Mouse (Mus musculus) neural tube, embryonic 11.5 days (tissue): ENCODE data around the gene Dok1. TPM values are rescaled to one million over a fixed set of nuclear protein-coding genes. Genes with fewer than 3 reads are reported as not detected.

ENCODE experiments used
- ATAC-seq: fragments of 200-750 bp; cut with Nextera tagmentation; 2 replicates; pipeline ENCODE4 v1.8.0; 2017; ENCODE audit warnings: moderate number of reproducible peaks, mild to moderate bottlenecking, moderate TSS enrichment, moderate library complexity; ENCODE audit not compliant: insufficient read depth, low FRiP score, low TSS enrichment
- DNase-seq: peaks from one replicate; pipeline ENCODE4 v3.0.0-alpha.2; 2015; ENCODE audit warnings: low spot score
- H3K27ac ChIP-seq: fragments of 300-500 bp; sonication (generic); 2 replicates; pipeline ENCODE4 v1.5.1; 2014; ENCODE audit warnings: low read depth, mild to moderate bottlenecking, low read length
- H3K27me3 ChIP-seq: fragments of 300-500 bp; sonication (generic); 2 replicates; pipeline ENCODE4 v1.6.1; 2014; ENCODE audit warnings: mild to moderate bottlenecking, low read length, mixed read lengths; ENCODE audit not compliant: control insufficient read depth, insufficient read depth
- H3K36me3 ChIP-seq: fragments of 300-500 bp; sonication (generic); 2 replicates; pipeline ENCODE4 v1.6.1; 2014; ENCODE audit warnings: mild to moderate bottlenecking, low read length, moderate library complexity, mixed read lengths; ENCODE audit not compliant: control insufficient read depth, insufficient read depth
- H3K4me1 ChIP-seq: fragments of 300-500 bp; sonication (generic); 2 replicates; pipeline ENCODE4 v1.6.1; 2014; ENCODE audit warnings: low read length, mixed read lengths; ENCODE audit not compliant: control insufficient read depth, insufficient read depth
- H3K4me2 ChIP-seq: fragments of 300-500 bp; sonication (generic); 2 replicates; pipeline ENCODE4 v1.6.1; 2014; ENCODE audit warnings: low read depth, mild to moderate bottlenecking, moderate library complexity
- H3K4me3 ChIP-seq: fragments of 300-500 bp; sonication (generic); 2 replicates; pipeline ENCODE4 v1.5.1; 2014; ENCODE audit warnings: low read depth, low read length
- H3K9ac ChIP-seq: fragments of 300-500 bp; sonication (generic); 2 replicates; pipeline ENCODE4 v1.6.1; 2014; ENCODE audit warnings: mild to moderate bottlenecking, low read length
- H3K9me3 ChIP-seq: fragments of 300-500 bp; sonication (generic); 2 replicates; pipeline ENCODE4 v1.6.1; 2016; ENCODE audit warnings: low read length; ENCODE audit not compliant: control insufficient read depth
- WGBS: fragments of 180-500 bp; shearing (Covaris S2); extraction: QIAGEN DNeasy Blood & Tissue Kit; methylation state at CpG from one replicate; pipeline ENCODE4 v1.1.7; 2014; 5-methylcytosine and 5-hydroxymethylcytosine counted together
- polyA plus RNA-seq: library from polyadenylated mRNA; unstranded; fragments of >200 nt; fragmentation: Nextera tagmentation; extraction: Ambion mirVana; gene quantifications from 2 replicates; pipeline ENCODE4 v1.2.1, GENCODE M21; 2014

Dok1 gene
- 5.6 and 7.1 TPM in 2 replicates for polyA plus RNA-seq

DNA sequence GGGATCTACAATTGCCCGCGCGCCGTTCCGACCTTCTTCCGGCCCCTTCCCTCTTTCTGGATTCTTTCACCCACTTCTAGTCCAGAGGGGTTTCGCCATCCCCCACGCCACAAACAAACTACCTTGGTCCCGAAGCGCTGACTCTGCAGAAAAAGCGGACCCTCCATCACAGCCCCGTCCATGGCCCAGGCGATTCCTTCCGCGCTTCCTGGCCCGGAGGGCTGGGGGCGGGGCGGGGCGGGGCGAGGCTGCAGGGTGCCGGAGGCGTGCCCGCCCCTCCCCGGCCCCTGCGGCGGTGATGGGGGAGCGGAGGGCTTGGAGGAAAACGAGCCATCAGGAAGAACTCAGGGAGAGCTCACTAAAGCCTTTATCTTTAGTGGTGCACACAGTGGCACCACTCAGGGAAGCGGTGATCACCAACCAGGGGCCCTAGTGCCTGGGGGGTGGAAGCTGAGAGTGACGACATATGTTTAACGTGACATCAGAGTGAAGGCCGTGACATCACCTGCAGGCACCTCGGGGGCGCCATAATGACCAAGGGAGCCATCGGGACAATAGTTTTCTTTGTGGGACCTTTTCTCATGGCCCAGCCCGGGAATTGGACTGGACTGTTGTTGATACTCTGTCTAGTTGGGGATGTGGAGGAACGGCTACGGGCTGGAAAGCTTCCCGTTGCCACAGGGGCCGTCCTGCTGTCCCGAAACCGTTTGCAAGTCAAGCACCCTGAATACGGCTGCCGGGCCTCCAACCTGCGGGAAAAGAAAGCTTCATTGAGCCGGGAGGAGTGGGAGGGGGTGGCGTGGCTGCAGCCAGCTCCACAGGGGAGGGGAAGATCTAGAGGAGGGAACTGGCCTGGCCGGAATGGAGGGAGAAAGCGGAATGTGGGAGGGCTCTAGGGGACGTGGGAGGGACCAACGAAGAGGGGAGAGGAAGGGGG, at the start of gene Dok1, which contains the start of gene Loxl3:
Gene Dok1 (minus strand): TSS at position 223 of the 937 bp plus-strand sequence.
Gene Loxl3 (plus strand): TSS at position 925 of the 937 bp plus-strand sequence.
- Histone ChIP-seq H3K4me3 (peak within 1 kb of the TSS; percentile 46), H3K36me3 (no peaks in the 10 kb centered on the region), H3K9me3 (no peaks in the 10 kb centered on the region), H3K27me3 (peaks cover 18% of the 10 kb centered on the region), H3K4me1 (peaks cover 7% of the 10 kb centered on the region; the same call in 1 of the 2 replicates), H3K9ac (peak within 1 kb of the TSS; percentile 47), H3K27ac (peak within 1 kb of the TSS; percentile 47; the same call in 1 of the 2 replicates), H3K4me2 (peak within 1 kb of the TSS; percentile 85)
- DNase-seq: peak; percentile 82
- WGBS: under 1% methylated on average over 51 of the region's 51 CpGs
- peak; percentile 74 for ATAC-seq

DNA sequence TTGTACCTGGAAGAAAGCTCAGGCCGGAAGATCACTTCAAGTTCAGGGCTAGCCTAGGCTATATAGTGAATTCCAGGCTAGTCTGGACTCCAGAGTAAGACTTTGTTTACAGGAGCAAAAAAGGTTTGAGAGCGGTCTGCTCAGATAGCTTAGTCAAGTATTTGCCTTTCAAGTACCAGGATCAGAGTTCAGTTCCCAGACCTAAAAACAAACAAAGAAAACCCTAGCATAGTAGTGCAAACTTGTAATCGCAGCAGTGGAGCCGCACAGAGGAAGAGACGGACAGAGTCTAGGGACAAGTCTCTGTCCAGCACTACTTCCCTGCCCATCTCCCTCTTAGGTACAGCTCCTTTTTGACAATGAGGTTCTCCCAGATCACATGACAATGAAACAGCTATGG, 46.9 kb upstream of the Dok1 start:
- Histone ChIP-seq H3K9me3 (no peaks in the 10 kb centered on the region), H3K9ac (no peak overlapping the region), H3K4me2 (no peak overlapping the region), H3K4me3 (no peak overlapping the region), H3K36me3 (no peaks in the 10 kb centered on the region; the same call in 1 of the 2 replicates), H3K27ac (no peak overlapping the region), H3K27me3 (peaks cover 30% of the 10 kb centered on the region), H3K4me1 (peaks cover 10% of the 10 kb centered on the region)
- 96% methylated on average over 5 of the region's 5 CpGs for WGBS
- DNase-seq (no peak), ATAC-seq (no peak)

- Histone ChIP-seq H3K27me3 (peaks cover 26% of the 10 kb centered on the region), H3K4me1 (peaks cover 5% of the 10 kb centered on the region), H3K36me3 (no peaks in the 10 kb centered on the region; the same call in 1 of the 2 replicates), H3K27ac (peak overlapping the region; percentile 77), H3K9ac (peak overlapping the region; percentile 74), H3K9me3 (no peaks in the 10 kb centered on the region), H3K4me2 (peak overlapping the region; percentile 98), H3K4me3 (peak overlapping the region; percentile 72)
- ATAC-seq (peak; percentile 89), DNase-seq (peak; percentile 100)
- WGBS: under 1% methylated on average over 46 of the region's 46 CpGs
Measured at GRCm38 (mm10) chr6:83078324-83078858, 45.1 kb upstream of the Dok1 start.

DNA sequence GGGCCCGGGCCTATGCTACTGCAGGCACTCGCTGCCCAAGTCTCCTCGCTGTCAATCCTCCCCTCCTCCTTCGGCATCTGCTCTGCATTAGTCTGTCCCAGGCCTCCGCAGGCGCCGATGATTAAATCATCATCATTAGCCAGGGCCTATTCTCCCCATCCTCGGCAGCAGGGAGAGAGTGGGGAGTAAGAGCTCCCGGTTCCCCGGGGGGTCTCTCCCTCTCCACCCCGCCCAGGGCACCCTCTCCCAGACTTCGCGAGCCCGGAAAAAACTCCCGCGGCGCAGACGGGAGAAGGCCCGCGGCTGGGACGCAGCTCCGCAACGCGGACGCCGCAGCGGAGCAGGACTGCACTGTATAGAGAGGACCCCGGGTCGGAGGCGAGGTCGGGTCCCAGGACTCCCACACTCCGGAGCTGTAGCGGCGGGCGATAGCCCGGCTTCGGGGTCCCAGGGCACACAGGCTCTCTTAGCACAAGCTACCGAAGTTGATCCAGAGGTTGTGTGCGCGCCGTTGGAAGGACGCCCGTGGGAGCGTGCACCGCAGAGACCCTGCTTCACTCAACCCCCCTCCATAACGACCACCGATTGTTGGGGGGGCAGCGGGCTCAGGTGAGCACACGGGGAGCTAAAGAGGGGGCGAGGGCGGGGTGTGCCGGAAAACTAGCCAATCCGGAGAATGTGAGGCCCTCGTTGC, 44.5 kb upstream of the Dok1 start, which contains the start of gene Pcgf1:
Gene Pcgf1 (plus strand): TSS at position 240 of the 694 bp plus-strand sequence.
- Histone ChIP-seq H3K27ac (peak within 1 kb of the TSS; percentile 77), H3K4me1 (peaks cover 5% of the 10 kb centered on the region), H3K4me3 (peak within 1 kb of the TSS; percentile 72), H3K4me2 (peak within 1 kb of the TSS; percentile 98), H3K27me3 (peaks cover 28% of the 10 kb centered on the region), H3K9me3 (no peaks in the 10 kb centered on the region), H3K36me3 (no peaks in the 10 kb centered on the region; the same call in 1 of the 2 replicates), H3K9ac (peak within 1 kb of the TSS; percentile 77)
- ATAC-seq (peak; percentile 77), DNase-seq (no peak)
- under 1% methylated on average over 50 of the region's 54 CpGs for WGBS

DNA sequence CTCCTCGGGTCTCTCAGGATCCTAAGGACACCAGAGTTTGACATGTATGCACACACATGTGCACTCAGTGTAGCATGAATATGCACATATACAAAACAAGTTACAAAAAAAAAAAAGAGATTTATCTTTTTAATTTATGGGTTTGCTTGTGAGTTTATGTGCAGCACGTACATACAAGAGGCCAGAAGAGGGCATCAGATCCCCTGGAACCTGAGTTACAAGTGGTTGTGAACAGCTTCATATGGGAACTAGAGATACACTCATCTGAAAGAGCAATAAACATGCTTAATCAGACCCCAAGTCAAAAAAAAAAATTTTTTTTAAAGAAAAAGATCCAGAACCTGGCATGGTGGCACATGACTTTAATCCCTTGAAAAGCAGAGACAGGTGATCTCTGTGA, 41.7 kb upstream of the Dok1 start:
- DNase-seq: no peak
- H3K27me3 ChIP-seq: peaks cover 56% of the 10 kb centered on the region
- 34% methylated on average over 2 of the region's 2 CpGs for WGBS
- H3K4me1 ChIP-seq: peaks cover 10% of the 10 kb centered on the region
- no peaks in the 10 kb centered on the region for H3K36me3 ChIP-seq
- no peak overlapping the region for H3K4me2 ChIP-seq
- no peak overlapping the region for H3K9ac ChIP-seq
- H3K4me3 ChIP-seq: no peak overlapping the region
- no peak for ATAC-seq
- no peaks in the 10 kb centered on the region for H3K9me3 ChIP-seq
- H3K27ac ChIP-seq: no peak overlapping the region

DNA sequence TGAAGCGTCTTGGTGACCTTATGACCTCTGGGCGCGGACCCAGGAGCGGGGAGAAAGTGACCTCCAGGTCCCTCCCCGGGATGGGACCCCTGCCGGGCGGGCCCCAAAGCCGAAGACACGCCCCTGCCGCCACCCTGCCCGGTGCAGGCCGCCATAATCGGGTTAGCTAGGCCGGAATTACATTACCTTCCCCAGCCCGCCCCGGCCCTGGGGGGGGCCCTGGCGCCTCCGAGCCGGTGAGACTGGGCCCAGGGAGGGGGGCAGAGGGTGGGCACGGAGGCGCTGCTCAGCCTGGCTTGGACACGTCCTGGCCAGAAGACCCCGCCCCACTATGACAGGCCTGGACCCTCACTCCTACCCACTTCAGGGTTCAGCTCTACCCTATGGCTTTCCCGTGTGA, 37.9 kb upstream of the Dok1 start:
- WGBS: 0% methylated on average over 24 of the region's 24 CpGs
- peaks cover 7% of the 10 kb centered on the region; the same call in 1 of the 2 replicates for H3K4me1 ChIP-seq
- H3K4me3 ChIP-seq: peak overlapping the region; percentile 23
- peak overlapping the region; percentile 27 for H3K4me2 ChIP-seq
- H3K27ac ChIP-seq: no peak overlapping the region; the same call in 1 of the 2 replicates
- DNase-seq: no peak
- ATAC-seq: no peak
- H3K9me3 ChIP-seq: no peaks in the 10 kb centered on the region
- H3K36me3 ChIP-seq: no peaks in the 10 kb centered on the region
- H3K27me3 ChIP-seq: peaks cover 87% of the 10 kb centered on the region
- H3K9ac ChIP-seq: 0 out of 2 replicates have a peak overlapping the region, but pooled peaks have one; percentile 22

DNA sequence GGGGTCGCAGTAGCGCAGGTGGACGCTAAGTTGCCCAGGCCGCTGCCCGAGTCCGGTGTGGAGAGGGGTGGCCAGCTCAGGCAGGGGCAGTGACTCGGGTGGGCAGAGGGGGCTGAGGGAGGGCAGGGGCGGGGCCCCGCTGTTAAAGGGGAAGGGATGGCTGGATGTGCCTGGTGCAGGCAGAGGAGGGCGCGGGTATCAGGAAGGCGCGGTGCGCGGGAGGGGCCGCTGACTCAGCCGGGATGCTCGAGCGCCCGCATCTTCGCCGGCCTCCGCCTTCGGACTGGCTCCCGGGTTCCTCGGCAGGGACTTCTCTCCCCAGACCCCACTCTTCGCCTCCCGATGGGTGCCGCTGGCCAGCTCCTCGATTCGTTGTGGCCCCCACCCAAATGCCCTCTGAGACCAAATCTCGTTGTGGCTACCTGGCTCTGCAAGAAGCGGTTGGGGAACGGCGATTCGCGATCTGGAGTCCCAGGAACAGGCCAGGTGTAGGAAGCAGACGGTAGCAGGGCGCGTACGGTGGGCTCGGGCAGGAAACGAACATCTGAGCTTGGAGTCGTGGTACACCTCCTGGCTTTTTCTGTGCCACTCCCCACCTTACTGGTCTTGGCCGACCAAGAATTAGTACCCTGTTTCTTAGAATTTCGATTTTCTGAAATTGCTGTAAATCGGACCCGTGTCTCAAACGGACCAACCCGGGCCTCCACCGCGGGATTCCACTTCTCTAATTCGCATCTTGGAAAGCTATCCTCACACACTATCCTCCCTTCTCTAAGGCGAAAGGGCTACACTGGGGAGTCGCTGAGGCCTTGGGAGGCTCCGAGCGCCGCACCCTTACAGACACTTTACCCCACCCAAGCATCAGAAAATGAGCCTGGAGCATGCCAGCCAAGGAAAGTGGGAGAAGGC, 37.3 kb upstream of the Dok1 start:
- H3K4me1 ChIP-seq: peaks cover 7% of the 10 kb centered on the region; the same call in 1 of the 2 replicates
- H3K27ac ChIP-seq: no peak overlapping the region; the same call in 1 of the 2 replicates
- H3K27me3 ChIP-seq: peaks cover 87% of the 10 kb centered on the region
- 1% methylated on average over 54 of the region's 58 CpGs for WGBS
- ATAC-seq: no peak
- H3K9ac ChIP-seq: peak overlapping the region; percentile 26
- H3K36me3 ChIP-seq: no peaks in the 10 kb centered on the region
- H3K4me2 ChIP-seq: peak overlapping the region; percentile 27
- H3K9me3 ChIP-seq: no peaks in the 10 kb centered on the region
- peak; percentile 59 for DNase-seq
- H3K4me3 ChIP-seq: peak overlapping the region; percentile 23

DNA sequence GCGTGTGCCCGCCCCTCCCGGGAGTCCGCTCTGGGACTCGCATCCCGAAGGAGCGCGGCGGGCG, 36.8 kb upstream of the Dok1 start, which contains the start of gene Tlx2:
Gene Tlx2 (minus strand): TSS at position 47 of the 64 bp plus-strand sequence.
- DNase-seq (no peak), ATAC-seq (no peak)
- Histone ChIP-seq H3K4me1 (peaks cover 7% of the 10 kb centered on the region; the same call in 1 of the 2 replicates), H3K36me3 (no peaks in the 10 kb centered on the region), H3K27ac (no peak within 1 kb of the TSS; the same call in 1 of the 2 replicates), H3K9me3 (no peaks in the 10 kb centered on the region), H3K27me3 (peaks cover 90% of the 10 kb centered on the region), H3K4me2 (peak within 1 kb of the TSS; percentile 27), H3K9ac (peak within 1 kb of the TSS; percentile 26), H3K4me3 (peak within 1 kb of the TSS; percentile 28)
- WGBS: 0% methylated on average over 10 of the region's 10 CpGs
